Mouse (Mus musculus) liver, adult 2 months (tissue): ENCODE measurements around the gene Mrpl19. TPM values are rescaled to one million over a fixed set of nuclear protein-coding genes. Genes with fewer than 3 reads are reported as not detected.

ENCODE experiments used
- DNase-seq: peaks from one replicate; pipeline ENCODE4 v3.0.0-alpha.2; 2011; ENCODE audit warnings: low read depth, low spot score; ENCODE audit errors: extremely low read depth
- H3K27ac ChIP-seq: fragments of 200-500 bp; replicated peaks from 2 replicates; pipeline ENCODE4 v1.5.1; 2012; ENCODE audit warnings: low read depth, mild to moderate bottlenecking, control low read depth, inconsistent platforms, low read length; ENCODE audit not compliant: insufficient read depth
- H3K27me3 ChIP-seq: fragments of 200-500 bp; 2 replicates; pipeline ENCODE4 v1.6.1; 2012; ENCODE audit warnings: mild to moderate bottlenecking, moderate library complexity, low read length, inconsistent platforms; ENCODE audit not compliant: control insufficient read depth, insufficient read depth
- H3K36me3 ChIP-seq: fragments of 200-500 bp; 2 replicates; pipeline ENCODE4 v1.6.1; 2012; ENCODE audit warnings: low read length, inconsistent platforms; ENCODE audit not compliant: control insufficient read depth, insufficient read depth
- H3K4me1 ChIP-seq: fragments of 200-500 bp; 2 replicates; pipeline ENCODE4 v1.6.1; 2011; ENCODE audit warnings: low read length; ENCODE audit not compliant: control insufficient read depth, insufficient read depth
- H3K4me3 ChIP-seq: fragments of 200-500 bp; 2 replicates; pipeline ENCODE4 v1.5.1; 2011; ENCODE audit warnings: low read depth, mild to moderate bottlenecking, control low read depth, low read length, moderate library complexity; ENCODE audit not compliant: insufficient read depth
- H3K79me2 ChIP-seq: fragments of 200-500 bp; 2 replicates; pipeline ENCODE4 v1.6.1; 2012; ENCODE audit warnings: inconsistent platforms, mild to moderate bottlenecking, low read length, moderate library complexity; ENCODE audit not compliant: control insufficient read depth, insufficient read depth
- H3K9ac ChIP-seq: fragments of 200-500 bp; 2 replicates; pipeline ENCODE4 v1.6.1; 2012; ENCODE audit warnings: low read depth, mild to moderate bottlenecking, control low read depth, inconsistent platforms, low read length
- CTCF ChIP-seq: fragments of 200-500 bp; IDR thresholded peaks from 2 replicates; pipeline ENCODE4 v1.5.1; 2011; ENCODE audit warnings: low read depth, low read length, control low read depth
- POLR2A ChIP-seq: fragments of 200-500 bp; IDR thresholded peaks from 2 replicates; pipeline ENCODE4 v1.6.1; 2011; ENCODE audit warnings: low read length, control low read depth; ENCODE audit not compliant: insufficient read depth; ENCODE audit errors: extremely low read depth
- WGBS: fragments of 180-500 bp; shearing (Covaris S2); methylation state at CpG from one replicate; pipeline ENCODE4 v1.1.7; 2018; 5-methylcytosine and 5-hydroxymethylcytosine counted together
- polyA plus RNA-seq: library from polyadenylated mRNA; depleted of rRNA; stranded (reverse); fragments of >200 nt; gene quantifications from 2 replicates; pipeline ENCODE4 v1.2.3, GENCODE M21; 2012; rRNA removed
- total RNA-seq: library from RNA; depleted of rRNA; stranded (reverse); fragments of >200 nt; gene quantifications from 2 replicates; pipeline ENCODE4 v1.2.3, GENCODE M21; 2014; rRNA removed

Mrpl19 gene
- total RNA-seq (3.6 and 3.7 TPM in 2 replicates), polyA plus RNA-seq (2.4 and 2.8 TPM in 2 replicates)

GRCm38 (mm10) chr6:81965296-81966067 is at the start of gene Mrpl19:
Mrpl19 (minus strand) TSS chr6:81965958.
- Histone ChIP-seq H3K27ac (no peak within 1 kb of the TSS; the same call in 1 of the 2 replicates), H3K36me3 (peaks cover 21% of the 10 kb centered on the region), H3K4me1 (peaks cover 3% of the 10 kb centered on the region; the same call in 1 of the 2 replicates), H3K79me2 (peaks cover 5% of the 10 kb centered on the region; the same call in 1 of the 2 replicates), H3K9ac (peak within 1 kb of the TSS; percentile 87), H3K4me3 (peak within 1 kb of the TSS; percentile 95), H3K27me3 (no peaks in the 10 kb centered on the region)
- peak; percentile 85 for DNase-seq
- no peak for TF ChIP-seq POLR2A
- no peak for TF ChIP-seq CTCF
- under 1% methylated on average over 44 of the region's 44 CpGs for WGBS

DNA sequence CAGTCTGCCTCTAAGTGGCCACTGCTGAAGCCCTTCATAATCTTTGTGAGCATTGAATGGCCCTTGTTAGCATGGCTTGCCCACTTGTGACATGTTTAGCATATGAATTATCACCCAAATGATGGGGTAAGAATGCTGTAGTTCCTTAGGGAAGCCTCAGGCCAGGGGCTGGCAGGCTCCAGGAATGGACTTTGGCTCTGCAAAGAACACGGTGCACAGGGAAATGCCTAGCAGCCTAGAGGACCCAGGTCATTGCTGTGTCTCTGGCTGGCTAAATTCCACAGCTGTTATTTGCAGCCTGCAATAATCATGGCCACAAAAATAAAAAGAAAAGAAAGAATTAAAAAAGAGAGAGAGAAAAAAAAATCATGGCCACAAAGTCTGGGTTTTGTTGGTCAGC is 46.6 kb upstream of the Mrpl19 start:
- Histone ChIP-seq H3K36me3 (no peaks in the 10 kb centered on the region), H3K79me2 (no peaks in the 10 kb centered on the region), H3K27ac (peak overlapping the region; percentile 55; the same call in 1 of the 2 replicates), H3K4me3 (no peak overlapping the region), H3K4me1 (peaks cover 9% of the 10 kb centered on the region), H3K9ac (no peak overlapping the region), H3K27me3 (no peaks in the 10 kb centered on the region)
- TF ChIP-seq POLR2A (no peak), CTCF (no peak)
- DNase-seq = peak; percentile 88
- WGBS = 11% methylated on average over 1 of the region's 1 CpGs

- TF ChIP-seq POLR2A (no peak), CTCF (no peak)
- H3K27ac ChIP-seq = no peak overlapping the region
- DNase-seq = no peak
- H3K79me2 ChIP-seq = no peaks in the 10 kb centered on the region
- no peaks in the 10 kb centered on the region for H3K36me3 ChIP-seq
- no peaks in the 10 kb centered on the region for H3K27me3 ChIP-seq
- no peak overlapping the region for H3K4me3 ChIP-seq
- H3K9ac ChIP-seq = no peak overlapping the region
- 72% methylated on average over 20 of the region's 20 CpGs for WGBS
- H3K4me1 ChIP-seq = peaks cover 9% of the 10 kb centered on the region; the same call in 1 of the 2 replicates
Measured at GRCm38 (mm10) chr6:81990049-81990810, 24.5 kb upstream of the Mrpl19 start.

DNA sequence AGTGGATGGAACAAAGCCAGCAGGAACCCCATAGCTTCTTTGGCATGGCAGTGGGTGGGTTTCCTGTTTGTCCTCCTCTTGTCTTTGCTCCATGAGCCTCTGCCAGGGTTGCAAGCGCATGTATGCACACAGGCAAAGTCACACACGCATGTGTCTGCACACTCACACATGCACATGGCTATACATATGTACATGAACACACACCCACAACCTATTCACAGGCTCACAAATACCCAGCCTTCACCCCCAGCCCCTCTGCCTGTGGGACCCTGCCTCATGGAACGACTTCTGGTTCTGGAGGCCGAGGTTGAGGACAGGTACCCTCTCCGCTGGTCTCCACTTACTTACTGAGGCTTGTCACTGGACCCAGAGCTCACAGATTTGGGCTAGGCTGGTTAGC is 22.6 kb upstream of the Mrpl19 start:
- peaks cover 9% of the 10 kb centered on the region; the same call in 1 of the 2 replicates for H3K4me1 ChIP-seq
- no peak for TF ChIP-seq POLR2A
- no peak for TF ChIP-seq CTCF
- no peaks in the 10 kb centered on the region for H3K27me3 ChIP-seq
- WGBS = 97% methylated on average over 5 of the region's 5 CpGs
- no peak overlapping the region for H3K9ac ChIP-seq
- H3K79me2 ChIP-seq = no peaks in the 10 kb centered on the region
- H3K27ac ChIP-seq = no peak overlapping the region
- no peaks in the 10 kb centered on the region for H3K36me3 ChIP-seq
- no peak overlapping the region for H3K4me3 ChIP-seq
- no peak for DNase-seq

DNA sequence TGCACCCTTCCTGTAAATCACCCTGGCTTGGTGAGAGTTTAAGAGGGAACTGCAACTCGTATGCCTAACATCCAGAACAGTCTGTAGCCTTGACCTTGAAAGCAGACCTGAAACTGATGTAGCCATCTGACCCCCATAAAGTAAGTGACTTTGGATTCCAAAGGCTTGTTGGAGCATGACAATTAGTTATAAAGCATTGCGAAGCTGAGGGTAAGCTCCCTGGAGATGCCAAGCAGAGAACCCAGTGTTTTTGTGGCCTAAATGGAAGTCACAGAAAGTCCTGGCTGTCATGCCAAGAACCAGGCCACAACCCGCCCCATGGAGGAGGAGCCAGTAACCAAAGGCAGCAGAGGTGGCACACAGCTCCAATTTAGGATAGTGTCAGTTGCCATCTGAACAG is 21.8 kb upstream of the Mrpl19 start:
- H3K9ac ChIP-seq = peak overlapping the region; percentile 8
- H3K4me3 ChIP-seq = no peak overlapping the region
- no peak for TF ChIP-seq POLR2A
- TF ChIP-seq CTCF = no peak
- H3K4me1 ChIP-seq = peaks cover 9% of the 10 kb centered on the region; the same call in 1 of the 2 replicates
- no peaks in the 10 kb centered on the region for H3K36me3 ChIP-seq
- no peaks in the 10 kb centered on the region for H3K27me3 ChIP-seq
- H3K27ac ChIP-seq = peak overlapping the region; percentile 82
- 22% methylated on average over 3 of the region's 3 CpGs for WGBS
- peak; percentile 84 for DNase-seq
- no peaks in the 10 kb centered on the region for H3K79me2 ChIP-seq

DNA sequence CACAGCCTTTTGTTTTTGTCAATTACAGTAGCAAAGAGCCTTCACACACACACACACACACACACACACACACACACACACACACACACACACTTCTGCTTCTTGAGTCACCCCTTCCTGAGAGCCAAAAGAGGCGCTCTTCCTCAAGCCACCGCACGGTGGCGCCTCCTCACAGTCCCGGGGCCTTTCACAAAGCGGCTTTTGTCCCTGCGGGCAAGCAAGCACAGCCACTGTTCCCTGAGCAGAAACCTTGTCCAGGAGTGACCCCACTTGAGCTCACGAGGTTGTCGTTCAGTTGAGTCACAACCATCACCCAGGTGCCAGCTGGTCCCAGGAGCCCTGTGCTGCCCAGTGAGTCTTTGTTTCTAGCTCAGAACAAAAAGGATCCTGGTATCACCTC is 21.3 kb upstream of the Mrpl19 start:
- DNase-seq = peak; percentile 88
- 1% methylated on average over 9 of the region's 9 CpGs for WGBS
- Histone ChIP-seq H3K4me3 (no peak overlapping the region), H3K79me2 (no peaks in the 10 kb centered on the region), H3K27me3 (no peaks in the 10 kb centered on the region), H3K9ac (peak overlapping the region; percentile 8; the same call in 1 of the 2 replicates), H3K4me1 (peaks cover 9% of the 10 kb centered on the region; the same call in 1 of the 2 replicates), H3K36me3 (no peaks in the 10 kb centered on the region), H3K27ac (peak overlapping the region; percentile 82)
- TF ChIP-seq POLR2A = no peak
- TF ChIP-seq CTCF = peak; percentile 91
